Mouse (Mus musculus) testis, adult 2 months (tissue): ENCODE results near the gene Lingo3. TPM values are rescaled to one million over a fixed set of nuclear protein-coding genes. Genes with fewer than 3 reads are reported as not detected.

ENCODE experiments used
- H3K27ac ChIP-seq: fragments of 200-500 bp; 2 replicates; pipeline ENCODE4 v1.5.1; 2012; ENCODE audit warnings: low read depth, low read length; ENCODE audit not compliant: control insufficient read depth, insufficient read depth
- H3K27me3 ChIP-seq: fragments of 200-500 bp; 2 replicates; pipeline ENCODE4 v1.6.1; 2012; ENCODE audit warnings: mild to moderate bottlenecking, low read length, moderate library complexity; ENCODE audit not compliant: control insufficient read depth, insufficient read depth
- H3K36me3 ChIP-seq: fragments of 200-500 bp; 2 replicates; pipeline ENCODE4 v1.6.1; 2012; ENCODE audit warnings: mild to moderate bottlenecking, low read length; ENCODE audit not compliant: control insufficient read depth, insufficient read depth
- H3K4me1 ChIP-seq: fragments of 200-500 bp; 2 replicates; pipeline ENCODE4 v1.6.1; 2012; ENCODE audit warnings: low read length; ENCODE audit not compliant: control insufficient read depth, insufficient read depth
- H3K4me3 ChIP-seq: fragments of 200-500 bp; 2 replicates; pipeline ENCODE4 v1.5.1; 2012; ENCODE audit warnings: low read depth, mild to moderate bottlenecking, low read length, moderate library complexity, mixed read lengths; ENCODE audit not compliant: control insufficient read depth
- CTCF ChIP-seq: fragments of 200-500 bp; IDR thresholded peaks from 2 replicates; pipeline ENCODE4 v1.5.1; 2012; ENCODE audit warnings: low read depth, mild to moderate bottlenecking, inconsistent platforms, low read length, moderate library complexity; ENCODE audit not compliant: control insufficient read depth, insufficient read depth, insufficient replicate concordance
- POLR2A ChIP-seq: fragments of 200-500 bp; IDR thresholded peaks from 2 replicates; pipeline ENCODE4 v1.6.1; 2012; ENCODE audit warnings: low read depth, mild to moderate bottlenecking, inconsistent platforms, low read length, moderate library complexity; ENCODE audit not compliant: control insufficient read depth
- polyA plus RNA-seq: library from polyadenylated mRNA; depleted of rRNA; stranded (reverse); fragments of >200 nt; gene quantifications from 2 replicates; pipeline ENCODE4 v1.2.3, GENCODE M21; 2012

The Lingo3 gene
- polyA plus RNA-seq, 1 experiment = 0.16 TPM

GRCm38 (mm10) chr10:80843087-80843930 lies 530 bp downstream of the Lingo3 start:
- Histone ChIP-seq H3K4me3 (no peak overlapping the region; the same call in 1 of the 2 replicates), H3K4me1 (peaks cover 10% of the 10 kb centered on the region), H3K36me3 (no peaks in the 10 kb centered on the region), H3K27ac (no peak overlapping the region), H3K27me3 (no peaks in the 10 kb centered on the region)
- TF ChIP-seq POLR2A = no peak
- TF ChIP-seq CTCF = no peak

GRCm38 (mm10) chr10:80842334-80842733 lies 1.5 kb downstream of the Lingo3 start:
- H3K4me1 ChIP-seq = peaks cover 10% of the 10 kb centered on the region
- no peaks in the 10 kb centered on the region for H3K36me3 ChIP-seq
- H3K27me3 ChIP-seq = no peaks in the 10 kb centered on the region
- no peak overlapping the region for H3K4me3 ChIP-seq
- no peak for TF ChIP-seq CTCF
- TF ChIP-seq POLR2A = no peak
- H3K27ac ChIP-seq = no peak overlapping the region

DNA sequence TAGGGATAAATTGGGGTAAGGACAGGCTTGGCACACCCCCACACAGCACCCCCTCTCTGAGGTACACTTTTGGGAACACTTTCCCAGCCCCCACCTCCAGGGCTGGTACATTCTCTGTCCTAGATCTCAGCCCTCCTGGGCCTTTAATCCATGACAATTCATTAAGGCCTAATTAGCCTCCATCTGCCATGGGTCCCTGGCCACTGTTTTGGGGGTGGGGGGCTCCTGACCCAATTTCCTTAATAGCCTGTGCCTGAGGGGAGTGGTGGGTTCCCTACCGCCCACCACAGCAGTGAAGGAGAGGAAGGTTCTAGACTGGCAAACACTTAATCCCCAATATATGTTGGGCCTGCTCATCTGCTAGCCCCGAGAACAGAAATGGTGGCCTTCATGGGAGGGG lies 2.2 kb downstream of the Lingo3 start:
- TF ChIP-seq CTCF = no peak
- no peak for TF ChIP-seq POLR2A
- H3K4me1 ChIP-seq = peaks cover 15% of the 10 kb centered on the region
- H3K27me3 ChIP-seq = no peaks in the 10 kb centered on the region
- H3K36me3 ChIP-seq = no peaks in the 10 kb centered on the region
- H3K4me3 ChIP-seq = no peak overlapping the region
- H3K27ac ChIP-seq = no peak overlapping the region

DNA sequence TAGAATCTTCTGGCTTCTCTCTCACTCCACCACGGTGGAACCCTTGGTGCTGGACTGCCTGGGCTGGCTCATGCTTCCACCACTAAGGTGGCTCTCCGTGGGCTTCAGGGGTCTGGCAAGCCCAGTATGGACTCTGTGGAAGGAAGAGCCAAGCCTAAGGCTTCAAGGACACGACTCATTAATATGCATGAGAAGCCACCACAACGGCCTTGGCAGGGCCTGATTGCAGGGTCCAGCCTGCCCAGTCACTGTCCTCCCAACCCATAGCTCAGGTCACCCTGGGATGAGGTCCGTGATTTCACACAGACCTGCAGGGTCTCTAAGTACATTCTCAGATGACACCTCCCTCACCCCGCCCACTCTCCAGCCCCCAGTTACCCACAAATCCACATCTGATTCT lies 4.0 kb downstream of the Lingo3 start:
- Histone ChIP-seq H3K36me3 (no peaks in the 10 kb centered on the region), H3K4me3 (no peak overlapping the region), H3K4me1 (peaks cover 25% of the 10 kb centered on the region), H3K27me3 (no peaks in the 10 kb centered on the region), H3K27ac (no peak overlapping the region)
- TF ChIP-seq POLR2A = no peak
- TF ChIP-seq CTCF = no peak

- peaks cover 23% of the 10 kb centered on the region for H3K4me1 ChIP-seq
- TF ChIP-seq POLR2A (no peak), CTCF (no peak)
- no peak overlapping the region for H3K4me3 ChIP-seq
- no peaks in the 10 kb centered on the region for H3K27me3 ChIP-seq
- H3K36me3 ChIP-seq = no peaks in the 10 kb centered on the region
- no peak overlapping the region for H3K27ac ChIP-seq
Measured at GRCm38 (mm10) chr10:80838346-80838912, 5.4 kb downstream of the Lingo3 start.

GRCm38 (mm10) chr10:80837827-80838226 lies 6.0 kb downstream of the Lingo3 start:
- Histone ChIP-seq H3K27me3 (no peaks in the 10 kb centered on the region), H3K36me3 (no peaks in the 10 kb centered on the region), H3K4me3 (no peak overlapping the region), H3K4me1 (peaks cover 22% of the 10 kb centered on the region), H3K27ac (no peak overlapping the region)
- TF ChIP-seq POLR2A (no peak), CTCF (no peak)

GRCm38 (mm10) chr10:80836949-80837379 lies 6.9 kb downstream of the Lingo3 start:
- Histone ChIP-seq H3K36me3 (no peaks in the 10 kb centered on the region), H3K4me1 (peaks cover 22% of the 10 kb centered on the region), H3K4me3 (no peak overlapping the region), H3K27ac (no peak overlapping the region), H3K27me3 (no peaks in the 10 kb centered on the region)
- TF ChIP-seq CTCF (no peak), POLR2A (no peak)
